9 mouse cellular contexts compared by ENCODE assay signal in genomic region chr16:91270212-91270971, GRCm38 (mm10). TPM values are rescaled to one million over a fixed set of nuclear protein-coding genes. Genes with fewer than 3 reads are reported as not detected.
DNase-seq lines count a peak whose midpoint lies in the region; ATAC-seq and TF ChIP-seq lines count a peak whose summit lies in the region.
"Had no signal": no experiment of that assay in that cellular context is flagged by ENCODE, and none has a peak within 500 bp of the region (broad histone marks: within the 10 kb centered on the region; RNA-seq: fewer than 3 reads in every experiment).

No protein-coding gene starts in this region.

- no peak for ATAC-seq in embryonic facial prominence, embryonic 13.5 days (ENCODE audit: insufficient number of reproducible peaks, insufficient read depth, low FRiP score, low TSS enrichment, low read depth)
- no peak for ATAC-seq in intestine, embryonic 16.5 days
- ATAC-seq in midbrain, embryonic 13.5 days: peak; percentile 25; the same call in 1 of the 2 replicates
- no peak for ATAC-seq in monocyte, adult 5-6 weeks (replicated peaks; ENCODE audit: insufficient number of reproducible peaks, low FRiP score, low TSS enrichment, poor library complexity, severe bottlenecking)

- peaks cover 100% of the 10 kb centered on the region for H3K27me3 ChIP-seq in heart, embryonic 10.5 days (ENCODE audit: insufficient read depth, poor library complexity, severe bottlenecking)
- peaks cover 97% of the 10 kb centered on the region for H3K27me3 ChIP-seq in E14TG2a.4 (ENCODE audit: insufficient read depth, low read length)
- peaks cover 100% of the 10 kb centered on the region for H3K27me3 ChIP-seq in embryonic facial prominence, embryonic 13.5 days
- H3K27me3 ChIP-seq in intestine, embryonic 16.5 days (replicated peaks; ENCODE audit: control insufficient read depth, insufficient read depth, low read length): peaks cover 78% of the 10 kb centered on the region
- H3K27me3 ChIP-seq in midbrain, embryonic 13.5 days: peaks cover 100% of the 10 kb centered on the region

- under 1% methylated on average over 63 of the region's 63 CpGs for WGBS in heart, embryonic 10.5 days
- WGBS in embryonic facial prominence, embryonic 13.5 days: under 1% methylated on average over 63 of the region's 63 CpGs
- under 1% methylated on average over 63 of the region's 63 CpGs for WGBS in intestine, embryonic 16.5 days
- WGBS in midbrain, embryonic 13.5 days: under 1% methylated on average over 63 of the region's 63 CpGs

- H3K9me3 ChIP-seq in heart, embryonic 10.5 days: no peaks in the 10 kb centered on the region
- H3K9me3 ChIP-seq in E14TG2a.4 (ENCODE audit: low read length): no peaks in the 10 kb centered on the region
- no peaks in the 10 kb centered on the region for H3K9me3 ChIP-seq in embryonic facial prominence, embryonic 13.5 days
- no peaks in the 10 kb centered on the region for H3K9me3 ChIP-seq in intestine, embryonic 16.5 days (ENCODE audit: control insufficient read depth, low read length)
- no peaks in the 10 kb centered on the region for H3K9me3 ChIP-seq in midbrain, embryonic 13.5 days

- no peaks in the 10 kb centered on the region for H3K36me3 ChIP-seq in heart, embryonic 10.5 days
- no peaks in the 10 kb centered on the region for H3K36me3 ChIP-seq in E14TG2a.4 (ENCODE audit: insufficient read depth, low read length)
- no peaks in the 10 kb centered on the region for H3K36me3 ChIP-seq in embryonic facial prominence, embryonic 13.5 days
- no peaks in the 10 kb centered on the region for H3K36me3 ChIP-seq in intestine, embryonic 16.5 days (ENCODE audit: control insufficient read depth, insufficient read depth, low read length)
- no peaks in the 10 kb centered on the region for H3K36me3 ChIP-seq in midbrain, embryonic 13.5 days

- intact Hi-C loops in heart, postnatal 36 days (cut with DNase I): no loop called here

- peak overlapping the region; percentile 51 for H3K9ac ChIP-seq in embryonic facial prominence, embryonic 13.5 days
- H3K9ac ChIP-seq in intestine, embryonic 16.5 days (ENCODE audit: low read depth, low read length): no peak overlapping the region
- peak overlapping the region; percentile 37 for H3K9ac ChIP-seq in midbrain, embryonic 13.5 days (replicated peaks)

- H3K4me3 ChIP-seq in heart, embryonic 10.5 days: peak overlapping the region; percentile 62
- H3K4me3 ChIP-seq in E14TG2a.4 (replicated peaks; ENCODE audit: low read length): peak overlapping the region; percentile 79
- H3K4me3 ChIP-seq in embryonic facial prominence, embryonic 13.5 days: peak overlapping the region; percentile 46
- H3K4me3 ChIP-seq in intestine, embryonic 16.5 days (ENCODE audit: low read length): peak overlapping the region; percentile 46
- peak overlapping the region; percentile 51 for H3K4me3 ChIP-seq in midbrain, embryonic 13.5 days (replicated peaks)

- no peak overlapping the region for H3K27ac ChIP-seq in heart, embryonic 10.5 days
- H3K27ac ChIP-seq in embryonic facial prominence, embryonic 13.5 days: no peak overlapping the region
- no peak overlapping the region for H3K27ac ChIP-seq in intestine, embryonic 16.5 days (ENCODE audit: low read length)
- no peak overlapping the region for H3K27ac ChIP-seq in midbrain, embryonic 13.5 days

- peaks cover 20% of the 10 kb centered on the region for H3K4me1 ChIP-seq in heart, embryonic 10.5 days
- H3K4me1 ChIP-seq in E14TG2a.4 (replicated peaks; ENCODE audit: low read depth, low read length): peaks cover 24% of the 10 kb centered on the region
- peaks cover 30% of the 10 kb centered on the region for H3K4me1 ChIP-seq in embryonic facial prominence, embryonic 13.5 days
- peaks cover 12% of the 10 kb centered on the region for H3K4me1 ChIP-seq in intestine, embryonic 16.5 days (ENCODE audit: control insufficient read depth, insufficient read depth, low read length)
- peaks cover 24% of the 10 kb centered on the region for H3K4me1 ChIP-seq in midbrain, embryonic 13.5 days (replicated peaks)

- DNase-seq in heart, embryonic 10.5 days (ENCODE audit: low spot score): no peak
- DNase-seq in heart, postnatal 36 days: no peak
- DNase-seq in thymus, adult 18-20 months: no peak

- H3K4me2 ChIP-seq in embryonic facial prominence, embryonic 13.5 days: peak overlapping the region; percentile 89
- H3K4me2 ChIP-seq in intestine, embryonic 16.5 days (ENCODE audit: low read depth, low read length): peak overlapping the region; percentile 66
- H3K4me2 ChIP-seq in midbrain, embryonic 13.5 days (replicated peaks): peak overlapping the region; percentile 86

- TF ChIP-seq CTCF in E14TG2a.4 (conservative IDR thresholded peaks at IDR 0.05; ENCODE audit: low read length): no peak

RNA-seq across cellular contexts. Expression of gene Olig1, which starts 0.8 kb away (rescaled TPM):
- polyA plus RNA-seq in heart, embryonic 10.5 days (2016; fragmentation: Nextera tagmentation; extraction: Ambion mirVana): 0.10 and 0.21 TPM in 2 replicates
- total RNA-seq in heart, postnatal 36 days (2021): not detected
- polyA plus RNA-seq in embryonic facial prominence, embryonic 13.5 days (2015; fragmentation: Nextera tagmentation; extraction: Ambion mirVana): 1.4 and 3.4 TPM in 2 replicates
- not detected in 2 replicates for polyA plus RNA-seq in intestine, embryonic 16.5 days (2015; fragmentation: Nextera tagmentation; extraction: Ambion mirVana)
- 11.3 and 12.6 TPM in 2 replicates for polyA plus RNA-seq in midbrain, embryonic 13.5 days (2015; fragmentation: Nextera tagmentation; extraction: Ambion mirVana)
- not detected in 3 replicates for total RNA-seq in monocyte, adult 5-6 weeks (2017)

RNA-seq across cellular contexts. Expression of gene Olig2, which starts 45.1 kb away (rescaled TPM):
- polyA plus RNA-seq in heart, embryonic 10.5 days (2016; fragmentation: Nextera tagmentation; extraction: Ambion mirVana): not detected in 2 replicates
- total RNA-seq in heart, postnatal 36 days (2021): not detected
- 1.0 and 1.1 TPM in 2 replicates for polyA plus RNA-seq in embryonic facial prominence, embryonic 13.5 days (2015; fragmentation: Nextera tagmentation; extraction: Ambion mirVana)
- not detected in 2 replicates for polyA plus RNA-seq in intestine, embryonic 16.5 days (2015; fragmentation: Nextera tagmentation; extraction: Ambion mirVana)
- 2.8 and 4.2 TPM in 2 replicates for polyA plus RNA-seq in midbrain, embryonic 13.5 days (2015; fragmentation: Nextera tagmentation; extraction: Ambion mirVana)
- not detected in 3 replicates for total RNA-seq in monocyte, adult 5-6 weeks (2017)
- polyA plus RNA-seq: gonadal fat pad, adult 2 months had no signal
